Mouse (Mus musculus): Measurements from ENCODE around the gene Pdlim3.
"Not testable (repeated sequence)": the region's sequence is repeated elsewhere in the genome, so short reads cannot be mapped to it uniquely, and the experiment has no call there.

The Pdlim3 gene

GRCm38 (mm10) chr8:45885202-45885685, at the start of gene Pdlim3:
Gene Pdlim3, plus strand, starts transcription at chr8:45885461.
- peak; percentile 73 for DNase-seq (ENCODE audit: extremely low spot score)

GRCm38 (mm10) chr8:45843306-45843705, 42.0 kb upstream of the Pdlim3 start:
- no peak for DNase-seq (ENCODE audit: extremely low spot score)

GRCm38 (mm10) chr8:45844097-45844885, 41.0 kb upstream of the Pdlim3 start:
- no peak for DNase-seq (ENCODE audit: extremely low spot score)

- no peak for DNase-seq (ENCODE audit: extremely low spot score)
Measured at GRCm38 (mm10) chr8:45844911-45845481, 40.3 kb upstream of the Pdlim3 start.

- no peak for DNase-seq (ENCODE audit: extremely low spot score)
Measured at GRCm38 (mm10) chr8:45845906-45846305, 39.4 kb upstream of the Pdlim3 start.

GRCm38 (mm10) chr8:45855118-45855517, 30.1 kb upstream of the Pdlim3 start:
- no peak for DNase-seq (ENCODE audit: extremely low spot score)

- DNase-seq (ENCODE audit: extremely low spot score), result no peak
Measured at GRCm38 (mm10) chr8:45857734-45858133, 27.5 kb upstream of the Pdlim3 start.

GRCm38 (mm10) chr8:45858391-45858790, 26.9 kb upstream of the Pdlim3 start:
- DNase-seq (ENCODE audit: extremely low spot score), result peak; percentile 17

GRCm38 (mm10) chr8:45871587-45871986, 13.7 kb upstream of the Pdlim3 start:
- DNase-seq (ENCODE audit: extremely low spot score), result not testable (repeated sequence)

- no peak for DNase-seq (ENCODE audit: extremely low spot score)
Measured at GRCm38 (mm10) chr8:45872077-45872476, 13.2 kb upstream of the Pdlim3 start.

GRCm38 (mm10) chr8:45874945-45875626, 10.2 kb upstream of the Pdlim3 start:
- DNase-seq (ENCODE audit: extremely low spot score), result peak; percentile 32

- DNase-seq (ENCODE audit: extremely low spot score), result no peak
Measured at GRCm38 (mm10) chr8:45876397-45876796, 8.9 kb upstream of the Pdlim3 start.

- no peak for DNase-seq (ENCODE audit: extremely low spot score)
Measured at GRCm38 (mm10) chr8:45877680-45878079, 7.6 kb upstream of the Pdlim3 start.

GRCm38 (mm10) chr8:45880457-45880856, 4.8 kb upstream of the Pdlim3 start:
- DNase-seq (ENCODE audit: extremely low spot score), result no peak

GRCm38 (mm10) chr8:45881726-45882125, 3.5 kb upstream of the Pdlim3 start:
- DNase-seq (ENCODE audit: extremely low spot score), result no peak

GRCm38 (mm10) chr8:45883793-45884192, 1.5 kb upstream of the Pdlim3 start:
- no peak for DNase-seq (ENCODE audit: extremely low spot score)

- DNase-seq (ENCODE audit: extremely low spot score), result peak; percentile 17
Measured at GRCm38 (mm10) chr8:45884552-45884951, 709 bp upstream of the Pdlim3 start.

- DNase-seq (ENCODE audit: extremely low spot score), result no peak
Measured at GRCm38 (mm10) chr8:45885775-45886174, 514 bp downstream of the Pdlim3 start.

GRCm38 (mm10) chr8:45889737-45890136, 4.5 kb downstream of the Pdlim3 start:
- DNase-seq (ENCODE audit: extremely low spot score), result no peak

- no peak for DNase-seq (ENCODE audit: extremely low spot score)
Measured at GRCm38 (mm10) chr8:45896590-45896989, 11.3 kb downstream of the Pdlim3 start.

GRCm38 (mm10) chr8:45899783-45900182, 14.5 kb downstream of the Pdlim3 start:
- DNase-seq (ENCODE audit: extremely low spot score), result no peak

GRCm38 (mm10) chr8:45901626-45902025, 16.4 kb downstream of the Pdlim3 start:
- DNase-seq (ENCODE audit: extremely low spot score), result no peak

GRCm38 (mm10) chr8:45903659-45904058, 18.4 kb downstream of the Pdlim3 start:
- DNase-seq (ENCODE audit: extremely low spot score), result no peak

All from embryo, embryonic 9.5 days (tissue).